Mouse (Mus musculus) midbrain, postnatal 0 days (tissue): ENCODE results near the gene Thop1. TPM values are rescaled to one million over a fixed set of nuclear protein-coding genes. Genes with fewer than 3 reads are reported as not detected.
"Not testable (repeated sequence)": the region's sequence is repeated elsewhere in the genome, so short reads cannot be mapped to it uniquely, and the experiment has no call there.

Experiments
- ATAC-seq: fragments of 200-750 bp; cut with Nextera tagmentation; 2 replicates; pipeline ENCODE4 v1.8.0; 2017; ENCODE audit warnings: moderate number of reproducible peaks, mild to moderate bottlenecking, moderate TSS enrichment, moderate library complexity; ENCODE audit not compliant: low FRiP score
- DNase-seq: peaks from one replicate; pipeline ENCODE4 v3.0.0-alpha.2; 2015; ENCODE audit warnings: low spot score
- H3K27ac ChIP-seq: fragments of 300-500 bp; sonication (generic); 2 replicates; pipeline ENCODE4 v1.5.1; 2014; ENCODE audit warnings: low read depth, mild to moderate bottlenecking, low read length, mixed read lengths
- H3K27me3 ChIP-seq: fragments of 300-500 bp; sonication (generic); 2 replicates; pipeline ENCODE4 v1.6.1; 2014; ENCODE audit warnings: low read length, control low read depth, mixed read lengths; ENCODE audit not compliant: insufficient read depth
- H3K36me3 ChIP-seq: fragments of 300-500 bp; sonication (generic); 2 replicates; pipeline ENCODE4 v1.6.1; 2014; ENCODE audit warnings: low read length, control low read depth, mixed read lengths; ENCODE audit not compliant: insufficient read depth
- H3K4me1 ChIP-seq: fragments of 300-500 bp; sonication (generic); 2 replicates; pipeline ENCODE4 v1.6.1; 2014; ENCODE audit warnings: mild to moderate bottlenecking, control low read depth, antibody characterized with exemption, low read length, mixed read lengths; ENCODE audit not compliant: insufficient read depth
- H3K4me2 ChIP-seq: fragments of 300-500 bp; sonication (generic); 2 replicates; pipeline ENCODE4 v1.6.1; 2014; ENCODE audit warnings: low read depth, mild to moderate bottlenecking, low read length, mixed read lengths; ENCODE audit not compliant: poor library complexity, severe bottlenecking
- H3K4me3 ChIP-seq: fragments of 300-500 bp; sonication (generic); 2 replicates; pipeline ENCODE4 v1.5.1; 2014; ENCODE audit warnings: low read depth, mild to moderate bottlenecking, low read length, moderate library complexity
- H3K9ac ChIP-seq: fragments of 300-500 bp; sonication (generic); replicated peaks from 2 replicates; pipeline ENCODE4 v1.6.1; 2014; ENCODE audit warnings: mild to moderate bottlenecking, low read length, moderate library complexity, mixed read lengths; ENCODE audit not compliant: poor library complexity, severe bottlenecking
- H3K9me3 ChIP-seq: fragments of 300-500 bp; sonication (generic); 2 replicates; pipeline ENCODE4 v1.6.1; 2016; ENCODE audit warnings: low read length, control low read depth
- CTCF ChIP-seq: IDR thresholded peaks from 2 replicates; pipeline ENCODE4 v1.5.1; 2016; ENCODE audit warnings: antibody characterized with exemption, mild to moderate bottlenecking
- WGBS: fragments of 180-500 bp; shearing (Covaris S2); extraction: QIAGEN DNeasy Blood & Tissue Kit; methylation state at CpG from one replicate; pipeline ENCODE4 v1.1.7; 2014; 5-methylcytosine and 5-hydroxymethylcytosine counted together
- polyA plus RNA-seq: library from polyadenylated mRNA; unstranded; fragments of >200 nt; fragmentation: Nextera tagmentation; extraction: Ambion mirVana; gene quantifications from 2 replicates; pipeline ENCODE4 v1.2.1, GENCODE M21; 2015
- total RNA-seq: library from RNA; depleted of rRNA; stranded (reverse); fragments of >200 nt; gene quantifications from 2 replicates; pipeline ENCODE4 v1.2.3, GENCODE M21; 2014

The Thop1 gene
- total and polyA plus RNA-seq, 2 experiments from 2014 or later, result 35.2 to 67.1 TPM

GRCm38 (mm10) chr10:81059603-81060543 lies 10.0 kb upstream of the Thop1 start, which contains the start of gene Sgta:
Gene Sgta, minus strand, starts transcription at chr10:81060181.
- H3K27me3 ChIP-seq, result no peaks in the 10 kb centered on the region
- H3K9me3 ChIP-seq, result no peaks in the 10 kb centered on the region
- no peak; the same call in 1 of the 2 replicates for TF ChIP-seq CTCF
- H3K36me3 ChIP-seq, result no peaks in the 10 kb centered on the region; the same call in 1 of the 2 replicates
- peaks cover 8% of the 10 kb centered on the region; the same call in 1 of the 2 replicates for H3K4me1 ChIP-seq
- peak; percentile 94 for ATAC-seq
- peak within 1 kb of the TSS; percentile 62 for H3K27ac ChIP-seq
- peak within 1 kb of the TSS; percentile 88 for H3K4me2 ChIP-seq
- H3K4me3 ChIP-seq, result peak within 1 kb of the TSS; percentile 74
- H3K9ac ChIP-seq, result peak within 1 kb of the TSS; percentile 81
- WGBS, result under 1% methylated on average over 48 of the region's 48 CpGs
- peak; percentile 100 for DNase-seq

GRCm38 (mm10) chr10:81062710-81063109 lies 7.1 kb upstream of the Thop1 start:
- 69% methylated on average over 4 of the region's 4 CpGs for WGBS
- no peak for ATAC-seq
- H3K4me2 ChIP-seq, result no peak overlapping the region

GRCm38 (mm10) chr10:81064519-81064918 lies 5.3 kb upstream of the Thop1 start:
- not testable (repeated sequence) for DNase-seq, H3K27me3 ChIP-seq, H3K4me3 ChIP-seq, H3K27ac ChIP-seq, ATAC-seq, H3K9ac ChIP-seq, H3K4me2 ChIP-seq, H3K4me1 ChIP-seq, H3K36me3 ChIP-seq, H3K9me3 ChIP-seq
- 85% methylated on average over 8 of the region's 8 CpGs for WGBS

More at GRCm38 (mm10) chr10:81062710-81063109, 7.1 kb upstream of the Thop1 start:
- no peaks in the 10 kb centered on the region for H3K27me3 ChIP-seq
- no peaks in the 10 kb centered on the region for H3K9me3 ChIP-seq
- DNase-seq, result no peak
- no peak for TF ChIP-seq CTCF
- no peak overlapping the region for H3K27ac ChIP-seq
- H3K4me3 ChIP-seq, result no peak overlapping the region
- peaks cover 8% of the 10 kb centered on the region; the same call in 1 of the 2 replicates for H3K4me1 ChIP-seq
- no peaks in the 10 kb centered on the region; the same call in 1 of the 2 replicates for H3K36me3 ChIP-seq
- H3K9ac ChIP-seq, result no peak overlapping the region

- no peak for ATAC-seq
- WGBS, result 84% methylated on average over 5 of the region's 5 CpGs
- H3K9ac ChIP-seq, result no peak overlapping the region
- no peak overlapping the region for H3K4me3 ChIP-seq
- H3K27ac ChIP-seq, result no peak overlapping the region; the same call in 1 of the 2 replicates
- peaks cover 13% of the 10 kb centered on the region for H3K4me1 ChIP-seq
- H3K9me3 ChIP-seq, result no peaks in the 10 kb centered on the region
- DNase-seq, result no peak
- no peaks in the 10 kb centered on the region for H3K27me3 ChIP-seq
- H3K4me2 ChIP-seq, result no peak overlapping the region
- peaks cover 7% of the 10 kb centered on the region for H3K36me3 ChIP-seq
- no peak for TF ChIP-seq CTCF
Observed at GRCm38 (mm10) chr10:81068706-81069105, 1.1 kb upstream of the Thop1 start.

- 92% methylated on average over 8 of the region's 8 CpGs for WGBS
- H3K4me3 ChIP-seq, result no peak overlapping the region
- H3K9ac ChIP-seq, result no peak overlapping the region
- H3K4me1 ChIP-seq, result peaks cover 13% of the 10 kb centered on the region
- ATAC-seq, result no peak
- H3K27me3 ChIP-seq, result no peaks in the 10 kb centered on the region
- no peaks in the 10 kb centered on the region for H3K9me3 ChIP-seq
- TF ChIP-seq CTCF, result no peak
- no peak for DNase-seq
- H3K36me3 ChIP-seq, result peaks cover 36% of the 10 kb centered on the region
- no peak overlapping the region for H3K27ac ChIP-seq
- H3K4me2 ChIP-seq, result no peak overlapping the region
Observed at GRCm38 (mm10) chr10:81072290-81072689, 2.5 kb downstream of the Thop1 start.

GRCm38 (mm10) chr10:81073464-81073863 lies 3.6 kb downstream of the Thop1 start:
- 65% methylated on average over 7 of the region's 7 CpGs for WGBS
- H3K9ac ChIP-seq, result no peak overlapping the region
- H3K36me3 ChIP-seq, result peaks cover 47% of the 10 kb centered on the region
- H3K4me2 ChIP-seq, result no peak overlapping the region
- no peak for DNase-seq
- no peak overlapping the region for H3K27ac ChIP-seq
- no peaks in the 10 kb centered on the region for H3K27me3 ChIP-seq
- ATAC-seq, result no peak
- H3K4me3 ChIP-seq, result no peak overlapping the region
- H3K9me3 ChIP-seq, result no peaks in the 10 kb centered on the region
- H3K4me1 ChIP-seq, result peaks cover 13% of the 10 kb centered on the region
- TF ChIP-seq CTCF, result peak; percentile 69
